Mouse (Mus musculus) hindbrain, embryonic 16.5 days (tissue): ENCODE data around the gene Nom1. TPM values are rescaled to one million over a fixed set of nuclear protein-coding genes. Genes with fewer than 3 reads are reported as not detected.

Experiments used
- ATAC-seq: fragments of 200-750 bp; cut with Nextera tagmentation; 2 replicates; pipeline ENCODE4 v1.8.0; 2017; ENCODE audit warnings: moderate TSS enrichment, moderate library complexity
- H3K27ac ChIP-seq: fragments of 300-500 bp; sonication (generic); 2 replicates; pipeline ENCODE4 v1.5.1; 2014; ENCODE audit warnings: low read depth, mild to moderate bottlenecking, control low read depth, low read length, moderate library complexity
- H3K27me3 ChIP-seq: fragments of 300-500 bp; sonication (generic); replicated peaks from 2 replicates; pipeline ENCODE4 v1.6.1; 2014; ENCODE audit warnings: low read length; ENCODE audit not compliant: control insufficient read depth, insufficient read depth
- H3K36me3 ChIP-seq: fragments of 300-500 bp; sonication (generic); 2 replicates; pipeline ENCODE4 v1.6.1; 2014; ENCODE audit warnings: mild to moderate bottlenecking, low read length, moderate library complexity, mixed read lengths; ENCODE audit not compliant: control insufficient read depth, insufficient read depth
- H3K4me1 ChIP-seq: fragments of 300-500 bp; sonication (generic); 2 replicates; pipeline ENCODE4 v1.6.1; 2014; ENCODE audit warnings: low read depth, low read length; ENCODE audit not compliant: control insufficient read depth, insufficient read depth
- H3K4me2 ChIP-seq: fragments of 300-500 bp; sonication (generic); 2 replicates; pipeline ENCODE4 v1.6.1; 2014; ENCODE audit warnings: mild to moderate bottlenecking, low read length, control low read depth, moderate library complexity
- H3K4me3 ChIP-seq: fragments of 300-500 bp; sonication (generic); 2 replicates; pipeline ENCODE4 v1.5.1; 2014; ENCODE audit warnings: mild to moderate bottlenecking, low read length, control low read depth, moderate library complexity
- H3K9ac ChIP-seq: fragments of 300-500 bp; sonication (generic); 2 replicates; pipeline ENCODE4 v1.6.1; 2014; ENCODE audit warnings: low read depth, mild to moderate bottlenecking, control low read depth, low read length, moderate library complexity
- H3K9me3 ChIP-seq: fragments of 300-500 bp; sonication (generic); 2 replicates; pipeline ENCODE4 v1.6.1; 2014; ENCODE audit warnings: mild to moderate bottlenecking, low read length, moderate library complexity; ENCODE audit not compliant: control insufficient read depth
- WGBS: fragments of 180-500 bp; shearing (Covaris S2); extraction: QIAGEN DNeasy Blood & Tissue Kit; methylation state at CpG from one replicate; pipeline ENCODE4 v1.1.7; 2014; 5-methylcytosine and 5-hydroxymethylcytosine counted together
- polyA plus RNA-seq: library from polyadenylated mRNA; unstranded; fragments of >200 nt; fragmentation: Nextera tagmentation; extraction: Ambion mirVana; gene quantifications from 2 replicates; pipeline ENCODE4 v1.2.1, GENCODE M21; 2015

Gene Nom1
- polyA plus RNA-seq, 1 experiment from 2014 or later, result 18.2 TPM

GRCm38 (mm10) chr5:29469501-29469900, 35.0 kb downstream of the Nom1 start:
- peaks cover 5% of the 10 kb centered on the region for H3K4me1 ChIP-seq
- WGBS, result 7% methylated on average over 4 of the region's 4 CpGs
- no peak overlapping the region for H3K9ac ChIP-seq
- H3K27ac ChIP-seq, result no peak overlapping the region
- no peak overlapping the region for H3K4me2 ChIP-seq
- ATAC-seq, result no peak
- H3K9me3 ChIP-seq, result no peaks in the 10 kb centered on the region
- peaks cover 60% of the 10 kb centered on the region for H3K27me3 ChIP-seq
- no peaks in the 10 kb centered on the region for H3K36me3 ChIP-seq
- no peak overlapping the region for H3K4me3 ChIP-seq

- Histone ChIP-seq H3K27ac (no peak overlapping the region), H3K4me1 (peaks cover 5% of the 10 kb centered on the region), H3K9ac (no peak overlapping the region), H3K36me3 (no peaks in the 10 kb centered on the region), H3K9me3 (no peaks in the 10 kb centered on the region), H3K4me3 (no peak overlapping the region), H3K27me3 (peaks cover 67% of the 10 kb centered on the region), H3K4me2 (no peak overlapping the region)
- WGBS, result 9% methylated on average over 5 of the region's 5 CpGs
- ATAC-seq, result no peak
These were observed 35.8 kb downstream of the Nom1 start for GRCm38 (mm10) chr5:29470271-29470670.

- H3K4me3 ChIP-seq, result no peak overlapping the region
- H3K4me1 ChIP-seq, result peaks cover 5% of the 10 kb centered on the region
- no peak overlapping the region for H3K4me2 ChIP-seq
- ATAC-seq, result no peak
- no peaks in the 10 kb centered on the region for H3K9me3 ChIP-seq
- WGBS, result 4% methylated on average over 20 of the region's 20 CpGs
- peaks cover 69% of the 10 kb centered on the region for H3K27me3 ChIP-seq
- H3K36me3 ChIP-seq, result no peaks in the 10 kb centered on the region
- no peak overlapping the region for H3K9ac ChIP-seq
- no peak overlapping the region for H3K27ac ChIP-seq
These were observed 36.5 kb downstream of the Nom1 start for GRCm38 (mm10) chr5:29470851-29471394.

DNA sequence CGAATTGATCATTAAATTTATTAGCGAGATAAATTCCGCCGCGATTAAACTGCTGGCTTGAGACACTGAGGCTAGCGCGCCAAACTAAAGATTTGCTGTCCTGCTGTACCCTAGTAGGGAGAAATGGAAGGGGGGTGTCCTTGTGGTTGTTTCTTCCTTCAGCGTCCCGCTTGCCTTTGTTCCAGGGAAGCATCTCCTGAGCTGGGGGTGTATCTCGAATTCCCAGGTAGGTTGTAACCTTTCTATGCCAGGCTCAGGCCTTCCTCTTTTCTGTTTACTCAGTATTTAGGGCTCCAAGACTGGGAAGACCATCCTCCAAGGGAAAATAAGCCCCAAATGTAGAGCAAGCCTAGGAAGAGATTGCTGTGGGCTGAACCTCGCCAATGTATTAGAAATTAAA, 36.9 kb downstream of the Nom1 start:
- H3K9ac ChIP-seq, result no peak overlapping the region

GRCm38 (mm10) chr5:29471855-29472665, 37.6 kb downstream of the Nom1 start:
- Histone ChIP-seq H3K4me1 (peaks cover 5% of the 10 kb centered on the region), H3K9me3 (no peaks in the 10 kb centered on the region), H3K4me2 (no peak overlapping the region), H3K4me3 (no peak overlapping the region), H3K27me3 (peaks cover 66% of the 10 kb centered on the region), H3K9ac (no peak overlapping the region), H3K27ac (no peak overlapping the region), H3K36me3 (no peaks in the 10 kb centered on the region)
- WGBS, result under 1% methylated on average over 22 of the region's 22 CpGs
- ATAC-seq, result no peak

More for the DNA sequence above, 36.9 kb downstream of the Nom1 start:
- H3K27me3 ChIP-seq, result peaks cover 69% of the 10 kb centered on the region
- H3K27ac ChIP-seq, result no peak overlapping the region
- no peak overlapping the region for H3K4me3 ChIP-seq
- H3K36me3 ChIP-seq, result no peaks in the 10 kb centered on the region
- no peaks in the 10 kb centered on the region for H3K9me3 ChIP-seq
- no peak for ATAC-seq
- H3K4me1 ChIP-seq, result peaks cover 5% of the 10 kb centered on the region
- no peak overlapping the region for H3K4me2 ChIP-seq
- 2% methylated on average over 11 of the region's 11 CpGs for WGBS

- ATAC-seq, result no peak
- H3K27me3 ChIP-seq, result peaks cover 71% of the 10 kb centered on the region
- no peak overlapping the region for H3K27ac ChIP-seq
- H3K9ac ChIP-seq, result no peak overlapping the region
- H3K4me2 ChIP-seq, result no peak overlapping the region
- no peaks in the 10 kb centered on the region for H3K36me3 ChIP-seq
- no peaks in the 10 kb centered on the region for H3K9me3 ChIP-seq
- H3K4me3 ChIP-seq, result no peak overlapping the region
- under 1% methylated on average over 31 of the region's 35 CpGs for WGBS
- peaks cover 13% of the 10 kb centered on the region for H3K4me1 ChIP-seq
These were observed 39.2 kb downstream of the Nom1 start for GRCm38 (mm10) chr5:29473551-29474245.

DNA sequence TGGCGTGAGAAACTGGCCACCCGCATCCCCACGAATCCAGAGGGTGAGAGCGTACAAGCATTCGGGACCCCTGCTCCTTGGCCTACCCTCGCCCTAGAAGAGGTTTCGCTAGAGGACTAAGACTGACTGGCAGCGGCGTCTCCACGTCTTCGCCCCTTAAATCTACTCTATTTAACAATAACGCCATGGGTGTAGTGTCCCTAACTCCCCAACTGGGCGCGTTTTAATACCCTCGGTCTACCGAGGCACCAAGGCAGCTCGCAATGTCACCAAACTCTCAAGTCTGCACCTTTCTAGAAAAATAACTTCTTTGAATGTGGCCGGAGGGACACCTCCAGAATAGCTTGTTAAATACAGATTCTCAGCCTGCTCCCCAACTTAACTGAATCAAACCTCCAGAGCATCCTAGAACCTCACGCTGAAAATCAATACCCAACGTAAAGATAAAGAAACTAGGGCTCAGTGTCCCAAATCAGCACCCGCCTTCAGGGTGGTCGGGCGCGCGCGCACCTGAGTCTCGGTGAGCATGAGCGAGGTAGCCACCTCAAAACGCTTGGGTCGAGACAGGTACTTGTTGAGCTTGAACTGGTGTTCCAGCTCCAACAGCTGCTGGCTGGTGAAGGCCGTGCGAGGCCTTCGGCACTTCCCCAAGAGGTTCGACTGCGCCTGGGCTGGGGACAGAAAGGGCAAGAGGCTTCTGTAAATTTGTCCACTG, 39.9 kb downstream of the Nom1 start:
- H3K27me3 ChIP-seq, result peaks cover 68% of the 10 kb centered on the region
- no peak overlapping the region for H3K4me3 ChIP-seq
- peaks cover 13% of the 10 kb centered on the region for H3K4me1 ChIP-seq
- H3K36me3 ChIP-seq, result no peaks in the 10 kb centered on the region
- ATAC-seq, result no peak
- H3K9me3 ChIP-seq, result no peaks in the 10 kb centered on the region
- no peak overlapping the region for H3K9ac ChIP-seq
- 2% methylated on average over 35 of the region's 35 CpGs for WGBS
- no peak overlapping the region for H3K4me2 ChIP-seq
- H3K27ac ChIP-seq, result no peak overlapping the region

GRCm38 (mm10) chr5:29475041-29475440, 40.6 kb downstream of the Nom1 start:
- Histone ChIP-seq H3K4me3 (no peak overlapping the region), H3K4me1 (peaks cover 13% of the 10 kb centered on the region), H3K4me2 (no peak overlapping the region), H3K36me3 (no peaks in the 10 kb centered on the region), H3K9me3 (no peaks in the 10 kb centered on the region), H3K9ac (no peak overlapping the region), H3K27ac (no peak overlapping the region), H3K27me3 (peaks cover 68% of the 10 kb centered on the region)
- ATAC-seq, result no peak
- WGBS, result 6% methylated on average over 10 of the region's 10 CpGs

GRCm38 (mm10) chr5:29475556-29475955, 41.1 kb downstream of the Nom1 start:
- Histone ChIP-seq H3K4me3 (no peak overlapping the region), H3K4me1 (peaks cover 13% of the 10 kb centered on the region), H3K36me3 (no peaks in the 10 kb centered on the region), H3K27ac (no peak overlapping the region), H3K9ac (no peak overlapping the region), H3K27me3 (peaks cover 70% of the 10 kb centered on the region), H3K9me3 (no peaks in the 10 kb centered on the region), H3K4me2 (no peak overlapping the region)
- no peak for ATAC-seq
- 3% methylated on average over 5 of the region's 5 CpGs for WGBS
